Mouse (Mus musculus) right cerebral cortex, postnatal 25 days (tissue): ENCODE data around the gene Rere.

Source experiments
- DNase-seq: peaks from one replicate; pipeline ENCODE4 v3.0.0; 2022

Gene Rere

DNA sequence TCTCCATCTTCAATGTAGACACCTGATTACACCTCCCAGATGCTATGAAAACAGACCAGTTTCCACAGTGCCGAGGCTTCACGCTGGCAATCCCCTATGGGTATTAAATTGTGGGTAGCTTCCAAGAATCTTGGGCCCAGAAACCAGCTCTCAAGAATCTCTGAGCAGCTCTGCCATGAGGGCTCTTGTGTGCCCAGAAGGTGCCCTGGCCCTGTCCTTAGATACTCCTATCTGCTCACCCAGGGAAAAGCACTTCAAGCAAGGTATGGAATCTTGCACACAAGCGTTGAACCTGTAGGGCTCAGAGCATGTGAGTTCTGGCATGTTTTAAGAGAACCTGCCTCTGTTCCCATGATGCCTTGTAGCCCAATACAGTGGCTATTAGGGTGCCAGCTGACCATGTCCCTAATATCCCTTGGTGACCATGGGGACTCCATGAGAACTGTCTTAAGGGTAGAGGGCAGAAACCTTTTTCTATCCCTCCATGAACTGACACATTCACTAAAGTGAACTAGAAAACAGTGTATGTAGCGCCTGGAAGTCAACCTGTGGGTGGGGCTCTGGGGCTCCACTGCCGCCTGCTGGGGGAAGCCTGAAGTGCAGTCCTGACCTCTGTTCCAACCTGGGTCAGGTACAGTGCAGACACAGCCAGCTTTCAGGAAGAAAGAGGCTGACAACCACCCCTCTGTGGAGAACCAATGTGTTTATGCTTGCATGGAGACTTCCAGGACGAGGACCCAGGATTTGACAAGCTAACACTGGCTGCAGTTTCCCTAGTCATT lies 344.7 kb downstream of the Rere start:
- DNase-seq = no peak

DNA sequence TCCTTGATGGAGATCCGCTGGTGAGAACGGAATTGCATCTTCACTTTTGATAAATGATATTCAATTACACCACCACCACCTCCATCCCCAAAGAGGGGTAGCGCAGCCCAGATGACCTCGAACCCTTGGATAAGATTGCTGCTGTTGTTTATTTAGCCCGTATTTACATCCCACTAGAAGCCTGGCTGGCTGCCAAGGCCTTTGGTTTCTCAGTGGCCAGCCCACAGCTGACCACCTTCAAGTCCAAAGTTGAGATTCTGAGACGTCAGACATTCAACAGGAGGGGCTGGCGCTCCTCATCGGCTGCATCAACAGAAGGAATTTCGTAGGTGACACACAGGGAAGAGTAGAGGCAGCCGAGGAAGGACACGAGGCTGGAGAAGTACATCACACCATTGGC lies 347.8 kb downstream of the Rere start:
- no peak for DNase-seq

DNA sequence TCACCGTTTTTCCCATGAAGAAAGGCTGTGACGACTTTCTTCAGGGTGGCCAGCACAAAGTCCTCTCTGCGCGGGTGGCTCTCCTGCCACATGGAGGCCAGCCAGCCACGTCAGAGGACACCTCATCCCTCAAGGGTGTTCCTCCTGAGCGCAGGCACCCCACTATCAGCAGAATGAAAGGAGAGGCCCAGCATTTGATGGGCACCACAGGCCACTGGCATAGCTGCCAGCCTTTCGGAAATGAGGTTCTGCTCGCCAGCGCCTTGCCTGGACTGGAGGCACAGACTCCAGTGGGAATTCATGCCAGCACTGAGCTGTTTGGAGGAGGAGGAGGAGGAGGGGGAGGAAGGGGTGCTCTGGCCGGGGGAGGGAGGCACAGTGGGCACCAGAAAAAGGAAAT lies 354.1 kb downstream of the Rere start:
- DNase-seq = no peak

DNA sequence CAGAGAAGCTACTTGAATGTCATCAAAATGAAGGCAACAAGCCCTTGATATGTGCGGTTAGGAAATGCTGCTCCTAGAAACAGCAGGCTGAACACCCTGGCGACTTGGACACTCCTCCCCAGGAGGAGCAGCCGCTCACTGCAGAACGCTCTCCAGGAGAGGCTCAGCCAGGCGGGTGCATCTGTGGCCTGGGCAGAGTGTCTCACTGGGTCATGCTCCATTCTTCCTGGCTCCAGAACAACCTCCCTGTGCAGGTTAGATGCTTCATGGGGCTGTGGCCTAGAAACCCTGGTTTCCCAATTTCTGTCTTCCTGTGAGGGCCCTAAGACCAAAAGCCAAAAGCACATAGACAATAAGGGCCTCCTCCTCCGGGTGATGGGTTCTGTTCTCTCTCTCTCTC lies 355.2 kb downstream of the Rere start:
- DNase-seq = no peak

DNA sequence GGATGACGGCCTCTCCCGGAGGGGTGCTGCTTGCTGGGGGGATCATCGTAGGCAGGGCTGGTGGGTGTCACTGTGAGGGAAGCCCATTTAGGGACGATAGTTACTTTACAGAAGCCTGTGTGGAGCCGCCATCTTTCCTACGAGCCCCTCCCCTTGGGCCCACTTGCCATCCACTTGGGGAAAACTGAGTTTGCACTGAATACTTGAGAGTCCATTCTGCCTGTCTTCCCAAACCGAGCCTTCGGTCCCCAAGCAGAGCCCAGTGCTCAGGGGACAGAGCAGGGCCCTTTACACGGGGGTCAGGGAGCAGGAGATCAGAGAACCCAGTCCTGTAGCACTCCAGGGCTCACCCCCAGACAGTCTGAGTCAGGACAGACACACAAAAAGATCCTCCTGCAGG lies 362.9 kb downstream of the Rere start:
- DNase-seq = no peak

DNA sequence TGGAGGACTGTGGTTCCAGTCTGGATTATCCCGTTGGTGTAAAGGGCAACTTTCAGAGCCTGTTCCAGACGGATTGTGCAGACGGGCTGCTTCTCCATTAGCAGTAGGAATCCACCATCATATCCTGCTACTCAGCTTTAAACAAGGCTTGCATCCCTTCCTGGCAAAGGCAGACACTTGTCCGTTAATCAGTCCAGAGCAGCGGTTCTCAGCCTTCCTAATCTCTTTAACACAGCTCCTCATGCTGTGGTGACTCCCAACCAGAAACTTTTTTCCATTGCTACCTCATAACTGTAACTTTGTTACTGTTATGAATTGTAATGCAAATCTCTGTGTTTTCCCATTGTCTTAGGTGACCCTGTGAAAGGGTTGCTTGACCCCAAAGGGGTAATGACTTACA lies 367.9 kb downstream of the Rere start:
- no peak for DNase-seq

DNA sequence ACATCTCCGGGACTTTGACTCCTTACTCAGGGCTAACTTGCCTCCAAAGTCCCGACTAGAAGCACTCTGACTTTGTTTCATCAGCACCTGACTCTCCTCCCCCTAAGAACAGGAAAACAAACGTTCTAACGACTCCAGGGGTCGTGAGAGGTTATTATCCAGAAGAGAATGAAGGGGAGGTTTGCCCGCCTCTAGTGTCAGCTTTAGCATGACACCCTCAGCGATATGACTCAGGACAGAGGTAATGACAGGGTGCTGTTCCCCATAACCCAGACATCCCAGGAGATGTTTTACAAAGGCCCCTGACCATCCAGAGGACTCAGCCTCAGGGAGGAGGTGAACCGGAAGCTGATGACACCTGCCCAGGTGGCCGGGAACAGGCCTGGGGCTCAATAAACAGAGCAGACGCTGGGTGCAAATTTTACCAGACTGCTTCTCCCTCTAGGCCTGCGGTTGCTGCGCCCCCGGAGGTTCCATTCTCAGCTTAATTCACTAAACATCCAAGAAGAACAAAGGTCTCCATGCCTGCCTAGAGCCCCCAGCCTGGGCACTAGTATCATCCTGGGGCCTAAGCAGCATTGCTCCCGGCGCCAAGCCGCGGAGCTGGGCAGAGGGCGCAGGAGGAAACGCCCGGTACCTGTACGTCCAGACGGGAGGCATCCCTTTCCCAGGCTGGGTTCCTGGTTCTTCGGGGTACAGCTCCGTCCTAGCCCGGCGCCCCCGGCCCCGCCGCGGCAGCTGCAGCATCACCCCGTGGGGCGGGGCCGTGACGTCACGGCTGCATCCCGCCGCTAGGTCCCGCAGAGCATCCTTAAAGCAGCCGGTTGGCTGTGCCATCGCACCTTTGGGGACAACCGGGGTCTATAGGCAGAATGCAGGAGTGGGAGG lies 370.2 kb downstream of the Rere start, which contains the start of gene Slc45a1:
Gene Slc45a1 (minus strand): TSS at position 785 of the 888 bp plus-strand sequence.
- peak; percentile 65 for DNase-seq

DNA sequence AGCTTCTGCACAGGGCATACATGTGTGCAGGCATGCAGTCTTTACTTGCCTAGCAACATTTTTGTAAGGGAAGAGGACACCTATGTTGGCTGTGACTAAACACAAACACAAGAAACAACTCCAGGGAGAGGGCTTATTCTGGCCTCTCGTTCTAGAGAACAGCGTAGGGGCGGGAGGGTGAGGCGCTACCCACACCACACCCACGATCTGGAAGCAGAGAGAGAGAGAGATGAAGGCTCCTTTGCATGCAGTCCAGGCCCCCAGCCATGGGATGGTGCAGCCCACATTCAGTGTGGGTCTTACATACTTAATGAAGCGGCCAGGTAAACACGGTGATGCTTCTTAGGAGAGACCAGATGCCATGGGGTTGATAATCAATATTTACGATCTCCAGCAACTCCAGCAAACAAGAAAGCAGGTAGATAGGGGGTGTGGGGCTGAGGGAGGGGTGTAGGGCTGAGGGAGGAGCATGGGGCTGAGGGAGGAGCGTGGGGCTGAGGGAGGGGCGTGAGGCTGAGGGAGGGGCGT lies 371.7 kb downstream of the Rere start:
- DNase-seq = no peak

DNA sequence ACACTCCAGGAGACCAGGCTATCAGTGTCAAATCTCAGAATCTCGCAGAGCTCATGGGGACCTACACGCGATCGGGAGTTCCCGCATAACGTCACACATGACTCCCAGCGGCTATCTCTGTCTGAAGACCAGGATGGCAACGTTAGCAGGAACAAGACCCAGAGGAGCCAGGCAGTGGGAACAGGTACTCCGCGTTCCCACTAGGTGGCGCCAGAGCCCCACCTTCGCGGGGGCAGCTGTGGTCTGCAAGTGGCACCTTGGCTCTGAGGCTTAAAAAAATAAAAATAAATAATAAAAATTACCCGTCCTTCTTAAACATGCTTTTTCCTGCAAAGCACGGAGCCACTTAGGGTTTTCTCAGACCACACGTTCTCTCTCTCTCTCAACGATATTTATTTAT lies 374.5 kb downstream of the Rere start:
- DNase-seq = peak; percentile 84

DNA sequence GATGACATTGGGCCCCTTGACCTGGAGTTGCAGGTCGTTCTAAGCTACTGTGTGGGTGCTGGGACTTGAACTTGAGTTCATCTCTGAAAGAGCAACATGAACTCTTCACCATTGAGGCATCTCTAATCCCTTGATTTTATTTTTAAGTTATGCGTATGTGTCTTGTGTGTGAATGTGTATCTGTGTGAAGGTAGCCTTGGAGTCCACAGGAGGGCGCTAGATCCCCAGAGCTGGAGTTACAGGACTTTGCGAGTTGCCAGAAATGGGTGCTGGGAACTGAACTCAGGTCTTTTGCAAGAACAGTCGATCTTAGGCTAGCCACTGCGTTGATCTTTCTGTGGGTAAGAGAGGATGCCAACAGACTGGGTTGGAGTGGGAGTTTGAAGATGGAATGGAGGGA lies 375.1 kb downstream of the Rere start:
- no peak for DNase-seq

DNA sequence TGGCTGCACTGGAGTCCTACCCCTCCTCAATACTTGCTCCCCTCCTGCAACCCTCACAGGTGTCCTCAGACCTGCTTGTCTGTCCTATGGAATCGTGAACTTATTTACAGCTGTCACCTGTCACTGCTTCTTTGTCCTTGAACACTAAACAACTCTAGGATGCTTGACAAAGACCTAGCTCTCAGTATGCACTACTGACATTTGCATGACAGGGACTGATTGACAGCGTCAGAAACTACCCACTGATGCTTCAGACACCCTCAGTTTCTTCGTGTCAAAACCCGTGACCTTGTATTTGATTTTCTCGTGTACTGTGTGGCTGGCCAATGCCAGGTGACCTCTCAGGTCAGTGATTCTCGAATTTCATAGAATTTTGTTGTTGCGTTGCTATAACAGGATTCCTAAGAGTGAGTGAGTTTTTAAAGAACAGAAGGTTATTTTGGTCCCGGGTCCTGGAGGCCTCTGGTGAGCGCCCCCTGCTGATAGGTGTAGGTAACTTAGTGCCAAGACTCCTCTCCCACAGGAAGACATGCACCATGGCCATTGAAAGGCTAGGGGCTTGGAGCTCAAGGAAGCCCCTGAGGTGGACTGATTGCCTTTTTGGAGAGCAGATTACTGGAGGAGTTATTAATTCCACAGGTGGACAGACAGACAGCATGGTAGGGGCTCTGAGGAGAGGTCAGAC lies 378.6 kb downstream of the Rere start:
- no peak for DNase-seq

DNA sequence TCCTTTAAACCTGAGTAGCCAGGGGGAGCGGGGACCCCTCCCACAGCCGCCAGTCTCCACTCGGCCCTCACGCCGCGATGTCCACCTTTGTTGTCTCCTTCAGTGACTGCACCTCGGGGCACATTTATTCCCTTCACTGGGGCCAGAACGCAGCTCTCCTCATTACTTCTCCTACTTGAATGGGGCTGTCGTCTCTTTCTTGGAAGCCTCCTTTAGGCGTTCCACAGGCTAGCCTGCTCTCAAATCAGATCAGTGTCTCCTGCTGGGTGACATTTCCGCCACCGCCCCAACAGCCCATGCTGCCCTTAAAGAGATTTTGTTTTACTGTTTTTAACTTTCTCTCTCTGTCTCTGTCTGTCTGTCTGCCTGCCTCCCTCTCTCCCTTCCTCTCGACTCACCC lies 380.4 kb downstream of the Rere start:
- DNase-seq = no peak

DNA sequence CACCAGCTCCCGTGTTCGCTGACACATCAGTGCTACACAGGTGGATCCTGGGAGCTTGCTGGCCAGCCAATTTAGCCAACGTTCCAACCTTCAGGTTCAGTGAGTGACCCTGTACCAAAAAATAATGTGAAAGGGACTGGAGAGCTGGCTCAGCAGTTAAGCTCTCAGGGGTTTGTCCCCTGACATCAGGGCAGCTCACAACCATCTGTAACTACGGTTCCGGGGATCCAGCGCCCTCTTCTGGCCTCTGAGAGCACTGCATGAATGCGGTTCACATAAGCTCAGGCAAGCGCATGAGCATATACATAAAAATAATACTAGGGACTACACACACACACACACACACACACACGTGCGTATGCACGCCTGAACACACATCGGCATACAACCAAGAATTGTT lies 381.7 kb downstream of the Rere start:
- DNase-seq = no peak

DNA sequence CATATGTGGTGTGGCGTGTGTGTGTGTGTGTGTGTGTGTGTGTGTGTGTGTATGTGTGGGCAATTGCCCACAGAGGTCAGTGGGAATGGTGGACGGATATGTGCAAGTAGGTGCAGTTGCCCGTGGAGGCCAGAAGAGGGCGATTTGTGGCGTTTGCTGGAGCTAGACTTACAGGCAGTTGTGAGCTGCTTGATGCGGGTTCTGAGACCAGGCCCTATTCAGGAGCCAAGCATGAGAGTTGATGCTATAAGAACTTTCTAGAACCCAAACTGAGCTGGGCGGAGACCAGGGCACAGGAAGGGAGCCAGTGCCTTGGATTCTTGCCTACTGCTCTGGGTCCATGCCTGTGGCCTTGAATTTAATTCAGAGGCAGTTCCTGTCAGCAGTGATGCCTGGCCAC lies 383.3 kb downstream of the Rere start:
- no peak for DNase-seq

DNA sequence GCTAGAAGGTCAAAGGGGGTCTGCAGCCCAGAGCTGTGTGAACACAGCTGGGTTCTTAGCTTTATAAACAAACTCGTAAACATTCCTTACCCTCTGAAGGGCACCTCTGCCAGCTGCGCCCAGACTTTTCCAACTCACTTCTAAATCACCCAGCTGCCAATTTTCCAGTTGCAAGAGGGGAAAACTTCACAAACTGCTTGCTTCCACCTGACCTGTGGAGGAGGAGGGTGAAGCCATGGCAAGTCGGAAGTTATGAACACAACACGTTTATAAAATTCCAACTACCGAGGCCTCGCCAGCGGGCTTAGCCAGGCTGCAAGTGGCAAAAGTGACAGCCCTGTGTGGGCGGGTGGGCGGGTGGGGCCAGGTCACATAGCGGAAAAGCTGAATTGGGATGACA lies 384.4 kb downstream of the Rere start:
- DNase-seq = no peak
